Mouse (Mus musculus): ENCODE data around the gene Ttbk1.

GRCm38 (mm10) chr17:46438298-46438873, 49.1 kb downstream of the Ttbk1 start, which contains the start of gene Slc22a7:
- no peak for TF ChIP-seq EP300 (IDR thresholded peaks at IDR 0.05; ENCODE audit: insufficient read depth, low read depth, low read length)
- TF ChIP-seq POLR2A (IDR thresholded peaks at IDR 0.05; ENCODE audit: insufficient read depth, low read depth, low read length): no peak

Data from heart, adult 2 months (tissue).